Mouse (Mus musculus): Measurements from ENCODE around the gene Ptpre. TPM values are rescaled to one million over a fixed set of nuclear protein-coding genes. Genes with fewer than 3 reads are reported as not detected.
A peak's percentile ranks its signal among the peaks of the same experiment; 100 is the strongest.
"Not testable (repeated sequence)": the region's sequence is repeated elsewhere in the genome, so short reads cannot be mapped to it uniquely, and the experiment has no call there.

Ptpre gene
- polyA plus RNA-seq, 1 experiment from 2014 or later = 0.41 TPM

DNA sequence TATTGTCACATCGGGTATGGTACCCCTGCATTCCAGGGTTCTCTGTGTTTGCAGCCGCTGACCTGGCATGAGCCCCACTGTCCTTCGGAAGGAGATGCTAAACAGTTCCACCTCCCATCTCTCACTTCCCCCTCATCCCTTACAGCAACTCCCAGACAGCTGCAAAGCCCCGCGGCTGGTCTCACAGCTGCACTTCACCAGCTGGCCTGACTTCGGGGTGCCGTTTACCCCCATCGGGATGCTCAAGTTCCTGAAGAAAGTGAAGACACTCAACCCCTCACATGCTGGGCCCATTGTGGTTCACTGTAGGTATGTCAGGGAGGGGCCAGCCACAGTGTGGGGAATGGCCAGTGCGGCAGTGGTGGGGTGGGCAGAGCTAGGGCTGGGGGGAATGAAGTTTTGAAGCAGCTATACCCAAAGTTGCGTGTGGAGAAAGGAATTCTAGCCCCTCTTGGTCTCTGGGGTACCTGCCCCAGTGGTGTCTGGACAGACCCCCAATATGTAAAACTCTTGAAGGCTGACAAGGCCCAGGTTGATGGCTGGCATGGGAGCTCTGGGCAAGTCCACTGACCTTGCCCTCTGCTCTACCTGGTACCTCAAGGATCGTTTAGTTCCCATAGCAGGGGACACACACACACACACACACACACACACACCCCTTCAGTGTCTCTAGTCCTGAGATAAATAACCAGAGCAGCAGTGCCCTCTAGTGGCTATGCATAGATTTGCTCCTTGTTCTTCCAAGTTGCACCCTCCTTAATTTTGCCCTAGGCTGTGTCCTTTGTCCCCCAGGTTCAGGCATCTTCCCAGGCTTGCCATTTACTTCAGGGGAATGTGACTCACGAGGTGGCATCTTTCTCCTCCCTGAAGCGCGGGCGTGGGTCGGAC, 131.8 kb downstream of the Ptpre start:
- H3K9me3 ChIP-seq = no peaks in the 10 kb centered on the region
- no peaks in the 10 kb centered on the region; the same call in 1 of the 2 replicates for H3K27me3 ChIP-seq (ENCODE audit: poor library complexity, severe bottlenecking)

DNA sequence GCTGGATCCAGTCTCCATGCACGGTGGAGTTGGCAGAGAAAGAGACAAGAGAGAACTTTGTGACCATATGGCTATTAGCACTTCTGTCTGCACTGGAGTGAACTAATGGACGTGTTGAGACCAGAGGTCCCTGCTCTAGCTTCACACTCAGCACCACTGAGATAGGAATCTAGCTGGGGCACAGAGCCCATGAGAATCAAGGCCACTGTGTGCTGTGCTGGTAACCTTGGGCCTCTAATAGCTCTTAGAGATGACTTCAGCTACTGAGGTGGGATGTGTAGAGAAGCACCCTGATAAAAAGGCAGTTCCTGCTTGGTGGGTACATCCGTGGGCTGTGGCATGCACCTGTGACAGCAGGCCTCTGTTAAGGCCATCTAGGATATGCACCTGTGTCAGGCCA, 136.3 kb downstream of the Ptpre start:
- Histone ChIP-seq H3K4me1 (0 out of 2 replicates have a peak, but pooled peaks cover 5% of the 10 kb centered on the region), H3K27ac (no peak overlapping the region), H3K9me3 (no peaks in the 10 kb centered on the region), H3K27me3 (ENCODE audit: poor library complexity, severe bottlenecking) (no peaks in the 10 kb centered on the region; the same call in 1 of the 2 replicates), H3K36me3 (replicated peaks) (no peaks in the 10 kb centered on the region), H3K4me3 (no peak overlapping the region)
- WGBS = 79% methylated on average over 3 of the region's 3 CpGs
- no peak for DNase-seq (ENCODE audit: extremely low spot score, low spot score)

More for the DNA sequence above, 131.8 kb downstream of the Ptpre start:
- Histone ChIP-seq H3K27ac (no peak overlapping the region), H3K4me1 (peaks cover 11% of the 10 kb centered on the region), H3K4me3 (no peak overlapping the region), H3K36me3 (replicated peaks) (no peaks in the 10 kb centered on the region)
- DNase-seq (ENCODE audit: extremely low spot score, low spot score) = peak; percentile 65
- WGBS = 41% methylated on average over 16 of the region's 16 CpGs

DNA sequence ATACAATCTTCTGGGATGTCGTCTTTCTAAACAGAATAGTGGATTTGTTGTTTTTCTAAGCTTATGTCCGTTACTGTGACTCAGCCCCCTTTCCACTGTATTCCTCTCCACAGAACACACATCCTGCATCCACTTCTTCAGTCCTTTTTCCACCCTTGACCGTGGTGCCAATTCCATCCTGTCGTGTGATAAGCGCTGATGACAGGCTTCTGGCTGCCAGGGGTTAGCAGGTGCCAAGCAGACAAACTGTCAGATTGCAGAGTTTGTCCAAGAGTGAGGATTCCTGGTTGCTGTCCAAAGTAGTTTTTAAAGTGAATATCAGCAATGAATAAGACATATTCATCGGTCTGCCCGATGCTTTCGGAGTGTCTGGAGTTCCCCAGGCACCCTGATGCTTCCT, 139.4 kb downstream of the Ptpre start:
- H3K27me3 ChIP-seq (ENCODE audit: poor library complexity, severe bottlenecking) = no peaks in the 10 kb centered on the region
- H3K27ac ChIP-seq = no peak overlapping the region
- no peak overlapping the region for H3K4me3 ChIP-seq
- H3K4me1 ChIP-seq = peaks cover 10% of the 10 kb centered on the region
- no peaks in the 10 kb centered on the region for H3K36me3 ChIP-seq (replicated peaks)
- no peaks in the 10 kb centered on the region for H3K9me3 ChIP-seq
- no peak for DNase-seq (ENCODE audit: extremely low spot score, low spot score)
- WGBS = 90% methylated on average over 8 of the region's 8 CpGs

DNA sequence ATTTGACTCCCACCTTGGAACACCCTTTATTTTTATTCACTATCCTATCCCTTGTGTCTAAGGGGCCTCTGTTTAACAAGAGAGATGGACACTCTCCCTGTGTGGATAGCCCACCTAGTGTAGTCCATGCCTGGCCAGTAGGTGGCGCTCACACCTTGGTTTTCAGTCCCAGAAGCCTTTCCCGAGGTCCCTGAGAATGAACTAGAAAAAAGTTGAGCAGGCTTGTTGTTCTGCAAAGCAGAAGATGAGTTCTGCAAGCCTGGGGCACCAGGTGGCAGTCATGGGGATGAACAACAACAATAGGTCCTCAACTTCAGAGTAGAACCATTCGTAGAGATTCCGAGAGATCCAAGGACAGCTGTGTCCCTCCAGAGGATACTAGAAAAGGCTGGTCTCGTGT, 143.1 kb downstream of the Ptpre start:
- DNase-seq (ENCODE audit: extremely low spot score, low spot score) = peak; percentile 35
- Histone ChIP-seq H3K36me3 (replicated peaks) (peaks cover 6% of the 10 kb centered on the region), H3K4me3 (no peak overlapping the region), H3K27ac (no peak overlapping the region), H3K9me3 (no peaks in the 10 kb centered on the region), H3K4me1 (peaks cover 15% of the 10 kb centered on the region), H3K27me3 (ENCODE audit: poor library complexity, severe bottlenecking) (no peaks in the 10 kb centered on the region)
- WGBS = 67% methylated on average over 5 of the region's 5 CpGs

DNA sequence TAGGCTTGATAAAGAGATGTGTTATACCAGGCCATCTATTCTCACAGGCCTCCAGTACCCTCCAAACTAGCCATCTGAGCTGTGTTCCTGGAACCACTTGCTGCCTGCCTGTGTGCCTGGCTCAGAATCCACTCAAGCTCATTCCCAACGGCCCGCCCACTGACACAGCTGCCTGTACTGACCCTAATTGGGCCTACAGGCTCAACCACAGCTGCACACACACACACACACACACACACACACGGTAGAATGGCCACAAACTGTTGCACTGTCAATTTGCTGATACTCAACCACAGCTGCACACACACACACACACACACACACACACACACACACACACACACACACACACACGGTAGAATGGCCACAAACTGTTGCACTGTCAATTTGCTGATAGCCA, 146.8 kb downstream of the Ptpre start:
- 77% methylated on average over 4 of the region's 4 CpGs for WGBS
- not testable (repeated sequence) for H3K27ac ChIP-seq; H3K9me3 ChIP-seq; DNase-seq (ENCODE audit: extremely low spot score, low spot score); H3K4me3 ChIP-seq; H3K27me3 ChIP-seq (ENCODE audit: poor library complexity, severe bottlenecking)
- Histone ChIP-seq H3K4me1 (peaks cover 12% of the 10 kb centered on the region), H3K36me3 (replicated peaks) (peaks cover 44% of the 10 kb centered on the region)

DNA sequence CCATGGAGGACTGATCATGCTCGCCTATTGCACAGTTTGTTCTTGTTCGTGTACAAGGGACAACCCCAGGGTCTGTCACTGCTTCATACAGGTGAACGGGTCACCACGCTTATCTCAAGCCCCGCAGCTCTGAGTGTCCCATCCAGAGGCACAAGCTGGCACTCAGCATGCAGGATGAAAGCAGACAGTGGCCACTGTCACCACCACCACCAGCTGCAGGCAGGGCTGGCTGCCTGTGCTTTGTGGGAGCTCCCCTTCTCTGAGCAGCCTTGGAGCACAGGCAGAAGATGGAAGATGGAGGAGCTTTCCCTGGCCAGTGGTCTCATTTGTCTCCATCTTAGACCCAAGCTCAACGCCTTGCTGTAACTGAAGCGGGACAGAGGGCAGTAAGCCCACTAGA, 147.7 kb downstream of the Ptpre start:
- Histone ChIP-seq H3K27ac (no peak overlapping the region), H3K4me1 (peaks cover 9% of the 10 kb centered on the region; the same call in 1 of the 2 replicates), H3K36me3 (replicated peaks) (peaks cover 52% of the 10 kb centered on the region), H3K9me3 (no peaks in the 10 kb centered on the region), H3K4me3 (no peak overlapping the region), H3K27me3 (ENCODE audit: poor library complexity, severe bottlenecking) (no peaks in the 10 kb centered on the region)
- WGBS = 89% methylated on average over 7 of the region's 7 CpGs
- DNase-seq (ENCODE audit: extremely low spot score, low spot score) = no peak

DNA sequence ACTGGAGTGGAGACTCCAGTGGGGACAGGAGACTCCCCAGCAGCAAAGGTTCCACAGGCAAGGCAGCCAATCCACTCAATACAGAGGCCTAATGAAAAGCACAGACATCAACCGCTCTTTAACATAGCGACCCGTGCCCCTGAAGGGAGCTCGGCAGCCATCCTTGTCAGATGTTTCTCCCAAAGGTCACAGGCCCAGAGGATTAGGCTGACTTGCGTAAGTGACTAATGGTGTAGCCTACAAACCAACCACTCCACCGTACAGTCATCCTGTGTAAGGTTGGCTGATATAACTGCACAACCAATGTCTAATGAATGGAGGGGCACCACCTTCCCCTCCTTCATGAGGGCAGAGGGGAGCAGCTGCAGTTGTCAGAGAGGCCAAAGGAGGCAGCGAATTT, 152.1 kb downstream of the Ptpre start:
- Histone ChIP-seq H3K4me3 (no peak overlapping the region), H3K27ac (no peak overlapping the region), H3K36me3 (replicated peaks) (peaks cover 97% of the 10 kb centered on the region), H3K27me3 (ENCODE audit: poor library complexity, severe bottlenecking) (no peaks in the 10 kb centered on the region), H3K9me3 (no peaks in the 10 kb centered on the region), H3K4me1 (no peaks in the 10 kb centered on the region)
- 95% methylated on average over 7 of the region's 7 CpGs for WGBS
- DNase-seq (ENCODE audit: extremely low spot score, low spot score) = no peak

DNA sequence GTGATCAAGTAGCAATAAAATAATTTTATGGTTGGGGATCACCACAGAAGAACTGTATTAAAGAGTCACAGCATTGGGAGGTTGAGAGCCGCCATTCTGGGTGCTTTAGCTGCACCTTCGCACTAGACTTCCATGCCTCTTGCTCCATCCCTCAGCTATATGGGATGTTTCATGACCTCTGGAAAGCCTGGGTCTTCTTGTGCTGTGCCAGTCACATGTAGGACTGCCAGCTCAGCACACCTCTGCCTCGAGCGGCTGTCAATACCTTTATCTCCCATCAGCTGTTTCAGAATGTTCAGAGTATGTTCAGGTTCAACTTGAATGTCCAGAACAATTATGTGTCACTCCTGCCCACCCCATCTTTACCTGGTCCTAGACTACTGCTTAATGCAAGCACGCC, 154.7 kb downstream of the Ptpre start:
- Histone ChIP-seq H3K4me3 (no peak overlapping the region), H3K9me3 (no peaks in the 10 kb centered on the region), H3K27ac (no peak overlapping the region), H3K27me3 (ENCODE audit: poor library complexity, severe bottlenecking) (no peaks in the 10 kb centered on the region), H3K36me3 (replicated peaks) (peaks cover 100% of the 10 kb centered on the region), H3K4me1 (no peaks in the 10 kb centered on the region)
- 94% methylated on average over 5 of the region's 5 CpGs for WGBS
- DNase-seq (ENCODE audit: extremely low spot score, low spot score) = no peak

DNA sequence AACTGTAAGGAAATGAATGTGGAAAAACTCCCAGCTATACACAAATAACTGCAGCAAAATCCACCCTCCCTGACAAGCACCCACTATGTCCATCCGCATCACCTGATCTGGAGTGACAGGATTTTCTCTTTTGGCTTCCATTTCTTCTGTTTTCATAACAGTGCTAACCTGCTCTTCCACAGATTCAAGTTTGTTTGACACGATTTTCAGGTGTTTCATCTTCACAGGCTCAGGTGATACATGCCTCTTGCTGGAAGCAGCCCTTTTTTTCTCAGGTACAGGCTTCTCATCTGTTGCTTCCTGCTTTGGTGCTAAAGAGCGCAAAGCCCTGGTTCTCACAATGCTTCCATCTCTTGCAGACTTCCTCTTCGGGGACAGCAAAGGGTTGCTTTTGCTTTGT, 156.8 kb downstream of the Ptpre start:
- Histone ChIP-seq H3K9me3 (no peaks in the 10 kb centered on the region), H3K4me3 (no peak overlapping the region), H3K27me3 (ENCODE audit: poor library complexity, severe bottlenecking) (no peaks in the 10 kb centered on the region), H3K4me1 (no peaks in the 10 kb centered on the region), H3K27ac (no peak overlapping the region), H3K36me3 (replicated peaks) (peaks cover 100% of the 10 kb centered on the region)
- DNase-seq (ENCODE audit: extremely low spot score, low spot score) = no peak
- WGBS = 95% methylated on average over 4 of the region's 4 CpGs

DNA sequence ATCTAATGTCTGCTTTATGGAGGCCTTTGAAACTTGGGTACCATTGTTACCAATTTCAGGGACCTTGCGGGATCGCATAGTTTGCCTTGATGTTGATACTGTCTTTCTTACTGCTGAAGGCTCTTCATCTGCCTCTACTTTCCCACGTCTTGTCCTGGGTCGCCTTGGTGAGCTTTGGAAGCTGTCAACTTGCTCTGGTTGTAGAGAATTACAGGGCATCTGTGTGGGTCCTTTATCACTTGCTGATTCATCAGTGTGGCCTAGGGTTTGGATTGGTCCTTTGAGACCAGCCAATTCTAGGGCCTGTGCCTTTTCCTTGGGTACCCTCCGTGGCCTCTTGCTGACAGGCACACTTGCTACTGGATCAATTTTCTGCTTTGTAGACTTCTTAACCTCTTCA, 157.5 kb downstream of the Ptpre start:
- Histone ChIP-seq H3K9me3 (no peaks in the 10 kb centered on the region), H3K36me3 (replicated peaks) (peaks cover 100% of the 10 kb centered on the region), H3K4me1 (no peaks in the 10 kb centered on the region), H3K27me3 (ENCODE audit: poor library complexity, severe bottlenecking) (no peaks in the 10 kb centered on the region), H3K4me3 (no peak overlapping the region), H3K27ac (no peak overlapping the region)
- WGBS = 96% methylated on average over 5 of the region's 5 CpGs
- DNase-seq (ENCODE audit: extremely low spot score, low spot score) = no peak

DNA sequence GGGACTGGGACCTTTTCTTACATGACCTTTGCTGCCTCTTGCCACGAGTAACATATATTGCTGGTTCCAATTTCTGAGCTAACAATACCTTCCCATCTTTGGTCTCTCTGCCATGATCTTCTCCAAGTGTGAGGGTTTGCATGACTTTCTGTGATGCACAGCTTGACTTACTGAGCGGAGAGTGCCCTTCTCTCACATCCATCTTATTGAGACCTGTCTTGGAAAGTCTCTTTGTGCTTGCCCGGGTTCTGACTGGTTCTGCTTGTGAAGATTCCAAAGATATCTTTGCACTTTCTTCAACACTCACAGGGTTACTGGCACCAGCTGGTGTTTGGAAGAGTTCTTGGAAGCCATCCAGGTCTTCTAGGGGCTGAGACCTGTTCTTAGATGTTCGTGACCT, 158.8 kb downstream of the Ptpre start:
- no peak overlapping the region for H3K27ac ChIP-seq
- H3K4me1 ChIP-seq = no peaks in the 10 kb centered on the region
- 93% methylated on average over 4 of the region's 4 CpGs for WGBS
- H3K9me3 ChIP-seq = no peaks in the 10 kb centered on the region
- no peaks in the 10 kb centered on the region for H3K27me3 ChIP-seq (ENCODE audit: poor library complexity, severe bottlenecking)
- no peak for DNase-seq (ENCODE audit: extremely low spot score, low spot score)
- peaks cover 100% of the 10 kb centered on the region for H3K36me3 ChIP-seq (replicated peaks)
- H3K4me3 ChIP-seq = no peak overlapping the region

DNA sequence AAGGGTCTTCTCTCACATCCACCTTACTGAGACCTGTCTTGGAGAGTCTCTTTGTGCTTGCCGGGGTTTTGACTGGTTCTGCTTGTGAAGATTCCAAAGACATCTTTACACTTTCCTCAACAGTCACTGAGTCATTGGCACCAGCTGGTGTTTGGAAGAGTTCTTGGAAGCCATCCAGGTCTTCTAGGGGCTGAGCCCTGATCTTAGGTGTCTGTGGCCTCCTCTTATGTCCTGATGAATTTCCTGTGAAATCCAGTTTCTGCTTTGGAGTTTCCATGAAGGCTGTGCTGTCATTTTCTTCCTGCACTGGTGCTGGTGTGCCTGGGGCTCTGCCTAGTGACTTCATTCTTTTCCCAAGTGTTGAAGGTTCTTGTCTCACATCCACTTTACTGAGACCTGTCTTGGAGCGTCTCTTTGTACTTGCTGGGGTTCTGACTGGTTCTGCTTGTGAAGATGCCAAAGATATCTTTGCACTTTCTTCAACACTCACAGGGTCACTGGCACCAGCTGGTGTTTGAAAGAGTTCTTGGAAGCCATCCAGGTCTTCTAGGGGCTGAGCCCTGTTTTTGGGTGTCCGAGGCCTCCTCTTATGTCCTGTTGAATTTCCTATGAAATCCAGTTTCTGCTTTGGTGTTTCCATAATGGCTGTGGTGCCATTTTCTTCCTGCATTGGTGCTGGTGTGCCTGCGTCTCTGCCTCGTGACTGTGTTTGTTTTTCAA, 159.9 kb downstream of the Ptpre start:
- H3K9me3 ChIP-seq; H3K27me3 ChIP-seq (ENCODE audit: poor library complexity, severe bottlenecking); H3K27ac ChIP-seq; H3K4me3 ChIP-seq; DNase-seq (ENCODE audit: extremely low spot score, low spot score); H3K4me1 ChIP-seq: not testable (repeated sequence)
- 95% methylated on average over 5 of the region's 5 CpGs for WGBS
- H3K36me3 ChIP-seq (replicated peaks) = peaks cover 100% of the 10 kb centered on the region

DNA sequence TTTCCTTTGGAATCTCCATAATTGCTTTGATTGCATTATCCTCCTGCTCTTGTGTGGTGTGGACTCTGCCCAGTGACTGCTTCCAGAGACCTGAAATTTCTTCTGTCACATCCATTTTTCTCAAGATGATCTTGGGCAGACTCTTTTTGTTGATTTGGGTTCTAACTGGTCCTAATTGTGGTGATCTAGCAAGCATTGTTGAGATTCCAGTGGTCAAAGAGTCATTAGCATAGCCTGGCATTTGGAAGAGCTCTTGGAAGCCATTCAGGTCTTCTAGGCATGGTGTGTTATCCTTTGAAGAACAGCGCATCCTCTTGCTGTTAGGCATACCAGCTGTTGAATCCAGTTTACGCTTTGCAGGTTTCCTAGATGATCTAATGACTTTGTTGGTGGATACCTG, 161.1 kb downstream of the Ptpre start:
- H3K36me3 ChIP-seq (replicated peaks) = peaks cover 100% of the 10 kb centered on the region
- DNase-seq (ENCODE audit: extremely low spot score, low spot score) = no peak
- no peak overlapping the region for H3K27ac ChIP-seq
- WGBS = 99% methylated on average over 2 of the region's 2 CpGs
- no peaks in the 10 kb centered on the region for H3K27me3 ChIP-seq (ENCODE audit: poor library complexity, severe bottlenecking)
- H3K4me1 ChIP-seq = no peaks in the 10 kb centered on the region
- H3K4me3 ChIP-seq = no peak overlapping the region
- H3K9me3 ChIP-seq = no peaks in the 10 kb centered on the region

All from forebrain, embryonic 10.5 days (tissue).